Mouse (Mus musculus) liver, postnatal 0 days (tissue): ENCODE measurements at regions not wholly inside any gene's neighbourhood (a gene's known extent, or its start where the extent isn't known, plus 50 kb on each side); places are given as distances from the start of the nearest gene placed in this dataset.
"Not testable (repeated sequence)": the region's sequence is repeated elsewhere in the genome, so short reads cannot be mapped to it uniquely, and the experiment has no call there.

ENCODE experiments used
- ATAC-seq: fragments of 200-750 bp; cut with Nextera tagmentation; 2 replicates; pipeline ENCODE4 v1.8.0; 2017; ENCODE audit warnings: mild to moderate bottlenecking, moderate library complexity
- DNase-seq: peaks from one replicate; pipeline ENCODE4 v3.0.0-alpha.2; 2016
- H3K27ac ChIP-seq: fragments of 300-500 bp; sonication (generic); 2 replicates; pipeline ENCODE4 v1.5.1; 2014; ENCODE audit warnings: antibody characterized with exemption, moderate library complexity, mild to moderate bottlenecking, low read depth
- H3K27me3 ChIP-seq: fragments of 300-500 bp; sonication (generic); 2 replicates; pipeline ENCODE4 v1.6.1; 2014; ENCODE audit warnings: low read length, control low read depth, mixed read lengths; ENCODE audit not compliant: insufficient read depth
- H3K36me3 ChIP-seq: fragments of 300-500 bp; sonication (generic); replicated peaks from 2 replicates; pipeline ENCODE4 v1.6.1; 2014; ENCODE audit warnings: mild to moderate bottlenecking, control low read depth, low read length, moderate library complexity, mixed read lengths; ENCODE audit not compliant: insufficient read depth
- H3K4me1 ChIP-seq: fragments of 300-500 bp; sonication (generic); 2 replicates; pipeline ENCODE4 v1.6.1; 2014; ENCODE audit warnings: antibody characterized with exemption, mild to moderate bottlenecking, control low read depth; ENCODE audit not compliant: insufficient read depth
- H3K4me2 ChIP-seq: fragments of 300-500 bp; sonication (generic); 2 replicates; pipeline ENCODE4 v1.6.1; 2014; ENCODE audit warnings: low read depth, mild to moderate bottlenecking, low read length, moderate library complexity, mixed read lengths
- H3K4me3 ChIP-seq: fragments of 300-500 bp; sonication (generic); 2 replicates; pipeline ENCODE4 v1.5.1; 2014; ENCODE audit warnings: low read depth, low read length
- H3K9ac ChIP-seq: fragments of 300-500 bp; sonication (generic); replicated peaks from 2 replicates; pipeline ENCODE4 v1.6.1; 2014; ENCODE audit warnings: mild to moderate bottlenecking, moderate library complexity
- H3K9me3 ChIP-seq: fragments of 300-500 bp; sonication (generic); 2 replicates; pipeline ENCODE4 v1.6.1; 2016; ENCODE audit warnings: mild to moderate bottlenecking, control low read depth, low read length, mixed read lengths
- CTCF ChIP-seq: sonication (generic); IDR thresholded peaks from 2 replicates; pipeline ENCODE4 v1.5.1; 2016; ENCODE audit warnings: antibody characterized with exemption, low read depth
- EP300 ChIP-seq: IDR thresholded peaks from 2 replicates; pipeline ENCODE4 v1.6.1; 2016; ENCODE audit warnings: antibody characterized with exemption, low read depth, mild to moderate bottlenecking
- WGBS: fragments of 180-500 bp; shearing (Covaris S2); extraction: QIAGEN DNeasy Blood & Tissue Kit; methylation state at CpG from one replicate; pipeline ENCODE4 v1.1.7; 2014; ENCODE audit not compliant: insufficient replicate concordance; 5-methylcytosine and 5-hydroxymethylcytosine counted together

- no peaks in the 10 kb centered on the region for H3K9me3 ChIP-seq
- no peak overlapping the region for H3K4me3 ChIP-seq
- no peak for TF ChIP-seq CTCF
- TF ChIP-seq EP300, result no peak
- H3K4me1 ChIP-seq, result no peaks in the 10 kb centered on the region
- DNase-seq (no peak), ATAC-seq (no peak)
- H3K36me3 ChIP-seq, result no peaks in the 10 kb centered on the region
- no peak overlapping the region for H3K9ac ChIP-seq
- no peak overlapping the region for H3K4me2 ChIP-seq
- H3K27me3 ChIP-seq, result no peaks in the 10 kb centered on the region
- no peak overlapping the region for H3K27ac ChIP-seq
These were observed 816.9 kb upstream of the Gm12353 start for GRCm38 (mm10) chr4:18788398-18788797.

- H3K9me3 ChIP-seq, result no peaks in the 10 kb centered on the region
- TF ChIP-seq EP300 (no peak), CTCF (no peak)
- no peaks in the 10 kb centered on the region for H3K27me3 ChIP-seq
- DNase-seq (no peak), ATAC-seq (no peak)
- H3K4me2 ChIP-seq, result no peak overlapping the region
- H3K36me3 ChIP-seq, result no peaks in the 10 kb centered on the region
- no peak overlapping the region for H3K4me3 ChIP-seq
- no peak overlapping the region for H3K27ac ChIP-seq
- 69% methylated on average over 2 of the region's 2 CpGs for WGBS
- no peaks in the 10 kb centered on the region for H3K4me1 ChIP-seq
- no peak overlapping the region for H3K9ac ChIP-seq
These were observed 809.4 kb upstream of the Gm12353 start for GRCm38 (mm10) chr4:18795740-18796394.

GRCm38 (mm10) chr4:18796395-18796740 lies 808.9 kb upstream of the Gm12353 start:
- Histone ChIP-seq H3K4me3 (no peak overlapping the region), H3K36me3 (no peaks in the 10 kb centered on the region), H3K9ac (no peak overlapping the region), H3K9me3 (no peaks in the 10 kb centered on the region), H3K27ac (no peak overlapping the region), H3K4me1 (no peaks in the 10 kb centered on the region), H3K4me2 (no peak overlapping the region), H3K27me3 (no peaks in the 10 kb centered on the region)
- ATAC-seq (no peak), DNase-seq (no peak)
- 62% methylated on average over 2 of the region's 2 CpGs for WGBS
- TF ChIP-seq CTCF, result no peak
- no peak for TF ChIP-seq EP300

- 79% methylated on average over 5 of the region's 5 CpGs for WGBS
- not testable (repeated sequence) for DNase-seq
These were observed 802.1 kb upstream of the Gm12353 start for GRCm38 (mm10) chr4:18803109-18803508.

More at GRCm38 (mm10) chr4:18803109-18803508, 802.1 kb upstream of the Gm12353 start:
- not testable (repeated sequence) for H3K27ac ChIP-seq, ATAC-seq, H3K27me3 ChIP-seq, H3K9me3 ChIP-seq, H3K36me3 ChIP-seq, H3K4me2 ChIP-seq, H3K4me1 ChIP-seq, H3K9ac ChIP-seq, H3K4me3 ChIP-seq
